Mouse (Mus musculus): ENCODE data around the gene Ube2g1.

DNA sequence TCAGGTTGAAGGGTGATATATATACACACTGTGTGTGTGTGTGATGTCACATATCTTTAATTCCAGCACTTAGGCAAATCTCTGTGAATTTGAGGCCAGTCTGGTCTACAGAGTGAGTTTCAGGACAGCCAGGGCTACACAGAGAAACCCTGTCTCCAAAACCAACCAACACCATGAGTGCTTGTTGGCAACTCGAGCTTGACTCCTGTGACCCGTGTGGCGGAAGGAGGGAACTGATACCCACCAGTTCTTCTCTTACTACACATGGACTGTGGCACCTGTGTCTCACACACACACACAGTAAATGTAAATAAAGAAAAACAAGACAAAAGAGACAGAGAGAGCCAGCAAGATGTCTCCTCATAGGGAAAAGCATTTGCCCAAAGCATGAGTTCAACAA, 46.4 kb upstream of the Ube2g1 start:
- TF ChIP-seq POLR2A (IDR thresholded peaks at IDR 0.05; ENCODE audit: low read depth, low read length) = no peak
- TF ChIP-seq CTCF (IDR thresholded peaks at IDR 0.05; ENCODE audit: borderline replicate concordance, insufficient read depth, low read length) = no peak
